Comparison of ENCODE assay signal across 8 mouse cellular contexts in the genomic region with DNA sequence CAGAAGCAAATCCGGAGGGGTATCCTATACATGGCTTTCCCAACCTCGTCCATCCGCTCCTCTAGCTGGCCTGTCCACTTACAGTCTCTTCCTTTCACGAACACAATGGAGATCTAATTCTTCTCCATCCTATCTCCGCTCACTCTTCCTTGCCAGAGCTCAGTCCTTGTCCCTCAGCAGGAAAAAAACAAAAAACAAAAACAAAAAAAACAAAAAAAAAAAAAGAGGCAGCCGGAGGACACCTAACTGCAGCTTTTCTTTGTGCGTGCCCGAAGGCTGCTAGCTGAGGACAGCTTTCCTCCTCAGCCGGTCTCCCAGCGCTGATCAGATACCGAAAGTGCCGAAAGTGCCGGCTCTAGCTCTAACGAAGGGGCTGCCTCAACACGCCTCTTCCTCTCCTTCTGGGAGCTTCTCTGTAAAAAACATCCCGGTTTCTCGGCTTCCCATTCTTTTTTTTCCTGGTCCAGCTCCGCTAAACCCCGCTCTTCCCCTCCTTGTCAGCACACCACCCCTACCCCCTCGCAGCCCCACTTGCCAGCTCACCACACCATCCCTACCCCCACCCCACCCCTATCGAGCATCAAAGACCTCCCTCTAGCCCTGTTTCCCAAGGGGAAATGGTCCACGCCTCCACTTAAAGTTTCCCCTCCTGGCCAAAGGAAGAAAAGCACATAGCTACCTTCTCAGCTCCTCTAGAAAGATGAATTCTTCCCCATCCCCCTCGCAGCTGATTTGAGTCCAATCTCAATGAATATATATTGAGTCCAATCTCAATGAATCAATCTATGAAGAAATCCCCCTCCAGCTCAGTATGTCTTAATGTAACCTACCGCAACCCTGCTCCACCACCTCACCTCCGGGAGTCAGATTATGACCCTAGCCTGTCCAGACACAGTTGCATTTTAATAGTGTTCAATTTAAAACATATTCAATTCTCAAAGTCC. TPM values are rescaled to one million over a fixed set of nuclear protein-coding genes. Genes with fewer than 3 reads are reported as not detected.
DNase-seq lines count a peak whose midpoint lies in the region; ATAC-seq and TF ChIP-seq lines count a peak whose summit lies in the region.

No protein-coding gene starts in this region.

- no peak for TF ChIP-seq EP300 in liver, embryonic 14.5 days (IDR thresholded peaks at IDR 0.05; ENCODE audit: low read depth)

- H3K27ac ChIP-seq in embryonic facial prominence, embryonic 10.5 days (replicated peaks): peak overlapping the region; percentile 85
- peak overlapping the region; percentile 33; the same call in 1 of the 2 replicates for H3K27ac ChIP-seq in hindbrain, embryonic 11.5 days (ENCODE audit: low read depth, low read length)
- H3K27ac ChIP-seq in liver, embryonic 14.5 days: no peak overlapping the region

- H3K4me3 ChIP-seq in erythroblast, embryonic 14.5 days (replicated peaks): peak overlapping the region; percentile 53
- H3K4me3 ChIP-seq in embryonic facial prominence, embryonic 10.5 days: peak overlapping the region; percentile 62
- H3K4me3 ChIP-seq in hindbrain, embryonic 11.5 days (ENCODE audit: low read depth, low read length): peak overlapping the region; percentile 40
- peak overlapping the region; percentile 35 to 47 for H3K4me3 ChIP-seq in liver, embryonic 14.5 days (ENCODE audit: insufficient read depth in 1 of 2, low read depth in 2 of 2, low read length in 2 of 2)

- peak overlapping the region; percentile 80 for H3K9ac ChIP-seq in hindbrain, embryonic 11.5 days (ENCODE audit: low read depth, low read length)
- H3K9ac ChIP-seq in liver, embryonic 14.5 days (replicated peaks): peak overlapping the region; percentile 20

- H3K27me3 ChIP-seq in erythroblast, embryonic 14.5 days (ENCODE audit: control insufficient read depth): peaks cover 10% of the 10 kb centered on the region
- H3K27me3 ChIP-seq in embryonic facial prominence, embryonic 10.5 days (replicated peaks; ENCODE audit: low read depth, poor library complexity, severe bottlenecking): no peaks in the 10 kb centered on the region; the same call in 1 of the 2 replicates
- H3K27me3 ChIP-seq in hindbrain, embryonic 11.5 days (ENCODE audit: control insufficient read depth, insufficient read depth, low read length): no peaks in the 10 kb centered on the region
- H3K27me3 ChIP-seq in liver, embryonic 14.5 days (ENCODE audit: control insufficient read depth, insufficient read depth, low read length): no peaks in the 10 kb centered on the region

- WGBS in embryonic facial prominence, embryonic 10.5 days: 7% methylated on average over 25 of the region's 25 CpGs
- 8% methylated on average over 24 of the region's 25 CpGs for WGBS in hindbrain, embryonic 11.5 days
- WGBS in liver, embryonic 14.5 days (ENCODE audit: insufficient replicate concordance): 6% methylated on average over 25 of the region's 25 CpGs

- H3K4me1 ChIP-seq in erythroblast, embryonic 14.5 days (ENCODE audit: control insufficient read depth): peaks cover 6% of the 10 kb centered on the region
- peaks cover 19% of the 10 kb centered on the region for H3K4me1 ChIP-seq in embryonic facial prominence, embryonic 10.5 days
- H3K4me1 ChIP-seq in hindbrain, embryonic 11.5 days (replicated peaks; ENCODE audit: control insufficient read depth, insufficient read depth, low read length): no peaks in the 10 kb centered on the region
- peaks cover 0 to 3% of the 10 kb centered on the region in 2 experiments; a peak in 1 of 4 replicates for H3K4me1 ChIP-seq in liver, embryonic 14.5 days (replicated peaks; ENCODE audit: control insufficient read depth in 2 of 2, insufficient read depth in 2 of 2, low read length in 1 of 2)

- DNase-seq in CD4-positive, CD25-positive, alpha-beta regulatory T cell, adult 2 months (ENCODE audit: low read depth, low spot score): peak; percentile 56
- peak; percentile 62 for DNase-seq in embryonic facial prominence, embryonic 10.5 days (ENCODE audit: low spot score)
- DNase-seq in hindbrain, embryonic 11.5 days (ENCODE audit: low spot score): peak; percentile 66
- DNase-seq in liver, embryonic 14.5 days (ENCODE audit: low read depth in 3 of 3, low spot score in 3 of 3): no peak
- peak; percentile 75 for DNase-seq in retina, postnatal 1 day
- DNase-seq in gastrocnemius, postnatal 4 days (ENCODE audit: low spot score in 2 of 2): no peak

- H3K36me3 ChIP-seq in erythroblast, embryonic 14.5 days (ENCODE audit: control insufficient read depth): no peaks in the 10 kb centered on the region
- no peaks in the 10 kb centered on the region for H3K36me3 ChIP-seq in embryonic facial prominence, embryonic 10.5 days (replicated peaks)
- no peaks in the 10 kb centered on the region for H3K36me3 ChIP-seq in hindbrain, embryonic 11.5 days (ENCODE audit: control insufficient read depth, insufficient read depth, low read length)
- H3K36me3 ChIP-seq in liver, embryonic 14.5 days (replicated peaks; ENCODE audit: control insufficient read depth, insufficient read depth, low read depth): no peaks in the 10 kb centered on the region

- H3K9me3 ChIP-seq in erythroblast, embryonic 14.5 days (ENCODE audit: control insufficient read depth, low read length): no peaks in the 10 kb centered on the region
- H3K9me3 ChIP-seq in embryonic facial prominence, embryonic 10.5 days: no peaks in the 10 kb centered on the region
- no peaks in the 10 kb centered on the region for H3K9me3 ChIP-seq in hindbrain, embryonic 11.5 days (ENCODE audit: control insufficient read depth, low read length)
- no peaks in the 10 kb centered on the region for H3K9me3 ChIP-seq in liver, embryonic 14.5 days (ENCODE audit: control insufficient read depth, low read length)

- no peak for ATAC-seq in erythroblast, adult 5-6 weeks (replicated peaks; ENCODE audit: low FRiP score, poor library complexity, severe bottlenecking)
- ATAC-seq in hindbrain, embryonic 11.5 days (ENCODE audit: low FRiP score): peak; percentile 87
- no peak for ATAC-seq in liver, embryonic 14.5 days (ENCODE audit: insufficient read depth)

- TF ChIP-seq CTCF in liver, embryonic 14.5 days (IDR thresholded peaks at IDR 0.05; ENCODE audit: low read depth): no peak

- peak overlapping the region; percentile 58 for H3K4me2 ChIP-seq in hindbrain, embryonic 11.5 days (replicated peaks; ENCODE audit: low read depth, low read length)
- peak overlapping the region; percentile 63 for H3K4me2 ChIP-seq in liver, embryonic 14.5 days (ENCODE audit: low read depth)

RNA-seq across cellular contexts. Expression of gene M6pr, which starts 11.0 kb away (rescaled TPM):
- polyA plus RNA-seq in erythroblast, embryonic 14.5 days (2012): 0.79 and 0.87 TPM in 2 replicates
- 53.2 and 57.5 TPM in 2 replicates for total RNA-seq in erythroblast, adult 5-6 weeks (2015; ENCODE audit: low replicate concordance)
- total RNA-seq in erythroblast, adult 5-6 weeks (2017; ENCODE audit: low replicate concordance): 71.4 and 102 TPM in 2 replicates
- polyA plus RNA-seq in embryonic facial prominence, embryonic 10.5 days (2016; fragmentation: Nextera tagmentation; extraction: Ambion mirVana): 80.4 and 85.2 TPM in 2 replicates
- 84.4 and 91.4 TPM in 2 replicates for polyA plus RNA-seq in hindbrain, embryonic 11.5 days (2014; fragmentation: Nextera tagmentation; extraction: Ambion mirVana)
- 36.5 and 48.1 TPM in 2 replicates for polyA plus RNA-seq in liver, embryonic 14.5 days (2012; rRNA removed)
- 84.2 and 95.4 TPM in 2 replicates for polyA plus RNA-seq in liver, embryonic 14.5 days (2014; fragmentation: Nextera tagmentation; extraction: Ambion mirVana)
- total RNA-seq in gastrocnemius, postnatal 4 days (2021): 10 to 100 TPM; 44.9 to 45.3 TPM

RNA-seq across cellular contexts. Expression of gene Klrg1, which starts 14.9 kb away (rescaled TPM):
- not detected in 2 replicates for polyA plus RNA-seq in erythroblast, embryonic 14.5 days (2012)
- total RNA-seq in erythroblast, adult 5-6 weeks (2015; ENCODE audit: low replicate concordance): 0.77 TPM in 1 of 2 replicates, not detected in the other
- total RNA-seq in erythroblast, adult 5-6 weeks (2017; ENCODE audit: low replicate concordance): not detected in 2 replicates
- polyA plus RNA-seq in embryonic facial prominence, embryonic 10.5 days (2016; fragmentation: Nextera tagmentation; extraction: Ambion mirVana): not detected in 2 replicates
- polyA plus RNA-seq in hindbrain, embryonic 11.5 days (2014; fragmentation: Nextera tagmentation; extraction: Ambion mirVana): 0.20 and 0.28 TPM in 2 replicates
- polyA plus RNA-seq in liver, embryonic 14.5 days (2012; rRNA removed): not detected in 2 replicates
- polyA plus RNA-seq in liver, embryonic 14.5 days (2014; fragmentation: Nextera tagmentation; extraction: Ambion mirVana): not detected in 2 replicates
- not detected for total RNA-seq in gastrocnemius, postnatal 4 days (2021)

RNA-seq across cellular contexts. Expression of gene Phc1, which starts 42.8 kb away (rescaled TPM):
- polyA plus RNA-seq in erythroblast, embryonic 14.5 days (2012): 0.20 and 0.24 TPM in 2 replicates
- 1.7 and 15.9 TPM in 2 replicates for total RNA-seq in erythroblast, adult 5-6 weeks (2015; ENCODE audit: low replicate concordance)
- 0.34 and 1.5 TPM in 2 replicates for total RNA-seq in erythroblast, adult 5-6 weeks (2017; ENCODE audit: low replicate concordance)
- 28.9 and 29.5 TPM in 2 replicates for polyA plus RNA-seq in embryonic facial prominence, embryonic 10.5 days (2016; fragmentation: Nextera tagmentation; extraction: Ambion mirVana)
- polyA plus RNA-seq in hindbrain, embryonic 11.5 days (2014; fragmentation: Nextera tagmentation; extraction: Ambion mirVana): 33.6 and 36.7 TPM in 2 replicates
- polyA plus RNA-seq in liver, embryonic 14.5 days (2012; rRNA removed): 2.2 and 2.3 TPM in 2 replicates
- polyA plus RNA-seq in liver, embryonic 14.5 days (2014; fragmentation: Nextera tagmentation; extraction: Ambion mirVana): 1.8 and 1.9 TPM in 2 replicates
- total RNA-seq in gastrocnemius, postnatal 4 days (2021): 10 to 100 TPM; 24.3 to 24.8 TPM

Comparison
In these comparisons a context has a peak if more than half of its experiments do, and no peak if none do; other contexts are left out.
1. DNase-seq: peak in CD4-positive, CD25-positive, alpha-beta regulatory T cell, adult 2 months (single experiment), embryonic facial prominence, embryonic 10.5 days (single experiment), hindbrain, embryonic 11.5 days (single experiment) and retina, postnatal 1 day (single experiment); none in liver, embryonic 14.5 days (0 of 3) and gastrocnemius, postnatal 4 days (0 of 2).
2. RNA of gene M6pr, which starts 11.0 kb away (polyA plus RNA-seq): 84.4 to 91.4 TPM in hindbrain, embryonic 11.5 days, 36.5 to 95.4 TPM in liver, embryonic 14.5 days and 80.4 to 85.2 TPM in embryonic facial prominence, embryonic 10.5 days; 0.79 to 0.87 TPM in erythroblast, embryonic 14.5 days; every median in the first group is over 10 times any median in the second.
3. Peak in every context shown above with its lines, with median percentiles within 50 percentile points of each other: H3K4me3 ChIP-seq.